9 mouse cellular contexts compared by ENCODE assay signal in genomic region chr2:72297716-72298082, GRCm38 (mm10). TPM values are rescaled to one million over a fixed set of nuclear protein-coding genes. Genes with fewer than 3 reads are reported as not detected.
DNase-seq lines count a peak whose midpoint lies in the region; ATAC-seq and TF ChIP-seq lines count a peak whose summit lies in the region.
"Had no signal": no experiment of that assay in that cellular context is flagged by ENCODE, and none has a peak within 500 bp of the region (broad histone marks: within the 10 kb centered on the region; RNA-seq: fewer than 3 reads in every experiment).

No protein-coding gene starts in this region.

- peaks cover 11% of the 10 kb centered on the region; the same call in 1 of the 2 replicates for H3K36me3 ChIP-seq in intestine, postnatal 0 days (ENCODE audit: control insufficient read depth, insufficient read depth)
- H3K36me3 ChIP-seq in forebrain, embryonic 10.5 days (replicated peaks) = no peaks in the 10 kb centered on the region
- H3K36me3 ChIP-seq: midbrain, embryonic 12.5 days had no signal

- peak overlapping the region; percentile 18 for H3K4me3 ChIP-seq in left cerebral cortex, adult 2 months
- H3K4me3 ChIP-seq in intestine, postnatal 0 days (ENCODE audit: low read depth, low read length) = no peak overlapping the region
- H3K4me3 ChIP-seq in forebrain, embryonic 10.5 days = no peak overlapping the region
- H3K4me3 ChIP-seq: midbrain, embryonic 12.5 days had no signal

- no peak overlapping the region for H3K9ac ChIP-seq in intestine, postnatal 0 days (ENCODE audit: low read depth, low read length)
- H3K9ac ChIP-seq: midbrain, embryonic 12.5 days had no signal

- intact Hi-C loops in left cerebral cortex, adult 2 months (cut with DNase I) = loop anchor here (1.0 to 5.0 kb wide), 2 partner anchors 60 to 93 kb away; no protein-coding TSS in a partner anchor
- intact Hi-C loops in left cerebral cortex, postnatal 4 days (cut with DNase I) = no loop called here

- H3K9me3 ChIP-seq in intestine, postnatal 0 days (ENCODE audit: control insufficient read depth) = no peaks in the 10 kb centered on the region
- H3K9me3 ChIP-seq in forebrain, embryonic 10.5 days = no peaks in the 10 kb centered on the region
- H3K9me3 ChIP-seq: midbrain, embryonic 12.5 days had no signal

- 47% methylated on average over 10 of the region's 10 CpGs for WGBS in intestine, postnatal 0 days
- WGBS in forebrain, embryonic 10.5 days = 81% methylated on average over 10 of the region's 10 CpGs

- peak overlapping the region; percentile 48 for H3K27ac ChIP-seq in left cerebral cortex, adult 2 months
- peak overlapping the region; percentile 37; the same call in 1 of the 2 replicates for H3K27ac ChIP-seq in intestine, postnatal 0 days (ENCODE audit: low read depth, low read length)
- H3K27ac ChIP-seq in forebrain, embryonic 10.5 days = no peak overlapping the region
- H3K27ac ChIP-seq: midbrain, embryonic 12.5 days had no signal

- peak overlapping the region; percentile 33 for H3K4me2 ChIP-seq in intestine, postnatal 0 days (replicated peaks; ENCODE audit: low read depth)
- H3K4me2 ChIP-seq: midbrain, embryonic 12.5 days had no signal

- H3K27me3 ChIP-seq in intestine, postnatal 0 days (replicated peaks; ENCODE audit: control insufficient read depth, insufficient read depth, low read length) = no peaks in the 10 kb centered on the region
- H3K27me3 ChIP-seq in forebrain, embryonic 10.5 days (ENCODE audit: poor library complexity, severe bottlenecking) = no peaks in the 10 kb centered on the region
- H3K27me3 ChIP-seq: midbrain, embryonic 12.5 days had no signal

- peak; percentile 13; the same call in 1 of the 2 replicates for ATAC-seq in intestine, postnatal 0 days

- no peak for DNase-seq in left cerebral cortex, adult 2 months (ENCODE audit: extremely low spot score in 1 of 2, low spot score in 2 of 2)
- DNase-seq in left cerebral cortex, postnatal 4 days = no peak
- DNase-seq in gastrocnemius, adult 18-20 months (ENCODE audit: low spot score) = peak; percentile 72
- peak; percentile 83 for DNase-seq in lung, postnatal 36 days
- DNase-seq in forebrain, embryonic 10.5 days (ENCODE audit: extremely low spot score, low spot score) = no peak
- no peak for DNase-seq in natural killer cell, adult 2 months (ENCODE audit: low spot score in 2 of 2)
- no peak for DNase-seq in cerebellum, postnatal 14 days

- H3K4me1 ChIP-seq in intestine, postnatal 0 days (replicated peaks; ENCODE audit: control insufficient read depth, insufficient read depth, low read length) = no peaks in the 10 kb centered on the region
- no peaks in the 10 kb centered on the region for H3K4me1 ChIP-seq in forebrain, embryonic 10.5 days
- H3K4me1 ChIP-seq: midbrain, embryonic 12.5 days had no signal

- no peak for TF ChIP-seq CTCF in left cerebral cortex, adult 2 months (IDR thresholded peaks at IDR 0.05)
- TF ChIP-seq CTCF in intestine, postnatal 0 days (IDR thresholded peaks at IDR 0.05; ENCODE audit: low read depth) = no peak

RNA-seq across cellular contexts. Expression of gene Map3k20, which starts 12.3 kb away (rescaled TPM):
- 10 to 100 TPM in 1 of 2 experiments, 1 to 10 TPM in 1; 9.8 to 10.8 TPM for total RNA-seq in left cerebral cortex, adult 2 months (2021)
- 10 to 100 TPM; 10.8 to 11.7 TPM for total RNA-seq in left cerebral cortex, postnatal 4 days (2021)
- total RNA-seq in gastrocnemius, adult 18-20 months (2021) = 100 to 1,000 TPM; 335 to 441 TPM
- polyA plus RNA-seq in intestine, postnatal 0 days (2015; fragmentation: Nextera tagmentation; extraction: Ambion mirVana) = 9.0 and 9.6 TPM in 2 replicates
- 6.9 and 7.6 TPM in 2 replicates for polyA plus RNA-seq in forebrain, embryonic 10.5 days (2016; fragmentation: Nextera tagmentation; extraction: Ambion mirVana)

Comparison
In these comparisons a context has a peak if more than half of its experiments do, and no peak if none do; other contexts are left out.
1. DNase-seq: peak in gastrocnemius, adult 18-20 months (single experiment) and lung, postnatal 36 days (single experiment); none in left cerebral cortex, adult 2 months (0 of 2), left cerebral cortex, postnatal 4 days (single experiment), forebrain, embryonic 10.5 days (single experiment), natural killer cell, adult 2 months (0 of 2) and cerebellum, postnatal 14 days (0 of 2).
2. RNA of gene Map3k20, which starts 12.3 kb away (total RNA-seq): 335 to 441 TPM in gastrocnemius, adult 18-20 months; 10.8 to 11.7 TPM in left cerebral cortex, postnatal 4 days and 9.8 to 10.8 TPM in left cerebral cortex, adult 2 months; every median in the first group is over 10 times any median in the second.